Mouse (Mus musculus): ENCODE data around the gene Spn.

DNA sequence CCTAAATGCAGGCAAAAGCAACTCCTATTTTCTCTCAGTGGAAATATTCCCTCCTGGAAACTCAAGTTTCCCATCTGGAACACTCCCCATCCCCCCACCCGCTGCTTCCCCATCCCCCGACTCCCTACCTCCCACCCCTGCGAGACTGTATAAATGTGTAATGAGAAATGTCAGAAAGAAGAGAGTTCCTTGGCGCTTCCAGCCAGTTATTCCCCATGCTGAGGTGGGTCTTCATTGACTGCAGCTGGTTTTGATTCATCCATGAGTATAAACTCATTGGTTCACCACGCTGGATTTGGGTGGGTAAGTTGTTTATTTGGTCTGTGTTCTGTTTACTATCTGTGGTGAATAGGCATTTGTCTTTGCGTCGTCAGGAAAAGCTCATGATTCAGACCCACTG, 41.2 kb downstream of the Spn start:
- TF ChIP-seq POLR2A (IDR thresholded peaks at IDR 0.05; ENCODE audit: insufficient read length, low read depth) (no peak), MAX (IDR thresholded peaks at IDR 0.05; ENCODE audit: low read depth) (no peak), MYOD1 (IDR thresholded peaks at IDR 0.05; ENCODE audit: control insufficient read depth in 1 of 3, insufficient read length in 2 of 3, low read depth in 2 of 3) (no peak), USF1 (IDR thresholded peaks at IDR 0.05; ENCODE audit: low read depth) (no peak), CEBPB (IDR thresholded peaks at IDR 0.05; ENCODE audit: insufficient read depth, poor library complexity, severe bottlenecking) (no peak)
